Mouse (Mus musculus) bone marrow, adult 2 months (tissue): ENCODE results near the gene Dnase1l2.

Experiments
- CTCF ChIP-seq: fragments of 200-500 bp; IDR thresholded peaks from 2 replicates; pipeline ENCODE4 v1.5.1; 2011; ENCODE audit warnings: low read length, control low read depth; ENCODE audit not compliant: control insufficient read depth, insufficient read depth
- POLR2A ChIP-seq: fragments of 200-500 bp; IDR thresholded peaks from 2 replicates; pipeline ENCODE4 v1.6.1; 2011; ENCODE audit warnings: low read depth, mild to moderate bottlenecking, control low read depth, low read length, borderline replicate concordance; ENCODE audit not compliant: control insufficient read depth

DNA sequence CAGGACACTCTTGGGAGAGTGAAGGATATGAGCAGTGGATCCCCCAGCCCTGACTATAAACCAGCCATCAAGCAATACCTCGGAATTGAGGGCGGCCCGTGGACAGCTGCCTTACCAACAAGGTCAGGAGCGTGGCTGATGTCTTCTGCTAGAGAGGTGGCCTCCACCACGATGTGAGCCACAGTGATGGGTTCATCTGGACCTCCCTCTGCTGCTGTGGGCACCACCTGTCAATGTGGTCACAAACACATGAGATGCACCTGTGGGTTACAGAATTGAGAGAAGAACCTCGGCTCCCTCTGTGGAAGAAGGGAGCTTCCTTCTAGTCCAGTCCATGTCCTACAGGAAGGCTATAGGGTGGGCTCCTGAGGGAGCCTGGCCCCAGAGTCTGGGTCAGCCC is 6.6 kb upstream of the Dnase1l2 start:
- TF ChIP-seq POLR2A (no peak), CTCF (no peak)
